Mouse (Mus musculus): ENCODE measurements around the gene Wnk2. TPM values are rescaled to one million over a fixed set of nuclear protein-coding genes. Genes with fewer than 3 reads are reported as not detected.

Gene Wnk2
- polyA plus RNA-seq, 1 experiment from 2014 or later, result 21.9 TPM

- WGBS, result 66% methylated on average over 7 of the region's 7 CpGs
- H3K9ac ChIP-seq (replicated peaks), result no peak overlapping the region
- no peak overlapping the region for H3K4me3 ChIP-seq
- ATAC-seq (replicated peaks), result no peak
- peaks cover 15% of the 10 kb centered on the region for H3K36me3 ChIP-seq
- H3K9me3 ChIP-seq, result no peaks in the 10 kb centered on the region; the same call in 1 of the 2 replicates
- peaks cover 30% of the 10 kb centered on the region for H3K4me1 ChIP-seq
- H3K27ac ChIP-seq (replicated peaks), result peak overlapping the region; percentile 45; the same call in 1 of the 2 replicates
- no peak overlapping the region for H3K4me2 ChIP-seq (replicated peaks)
- no peaks in the 10 kb centered on the region for H3K27me3 ChIP-seq
These were observed 44.6 kb downstream of the Wnk2 start for GRCm38 (mm10) chr13:49103235-49103634.

GRCm38 (mm10) chr13:49100417-49100816 is 47.4 kb downstream of the Wnk2 start:
- Histone ChIP-seq H3K4me1 (peaks cover 30% of the 10 kb centered on the region), H3K9ac (replicated peaks) (no peak overlapping the region), H3K4me3 (no peak overlapping the region), H3K27ac (replicated peaks) (peak overlapping the region; percentile 48), H3K36me3 (peaks cover 21% of the 10 kb centered on the region), H3K4me2 (replicated peaks) (no peak overlapping the region), H3K9me3 (no peaks in the 10 kb centered on the region), H3K27me3 (no peaks in the 10 kb centered on the region)
- ATAC-seq (replicated peaks), result peak; percentile 79
- WGBS, result 53% methylated on average over 1 of the region's 1 CpGs

DNA sequence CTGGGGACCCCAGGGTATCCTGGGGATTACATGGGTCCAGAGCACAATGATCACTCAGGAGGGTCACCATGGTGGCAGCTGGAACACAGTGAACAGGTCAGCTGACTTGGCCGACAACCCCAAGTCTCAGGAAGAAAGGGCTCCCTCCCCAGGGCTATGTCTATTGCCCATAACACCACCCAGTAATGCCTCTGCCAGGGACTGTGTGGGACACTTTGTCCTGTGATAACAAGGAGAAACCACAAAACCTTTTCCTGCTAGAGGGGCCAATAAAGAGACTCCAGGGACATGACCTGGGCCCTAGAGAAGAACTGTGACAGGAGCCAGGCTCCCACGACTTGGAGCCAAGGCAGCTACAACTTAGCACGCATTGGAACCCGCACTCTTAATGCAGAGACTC is 51.0 kb downstream of the Wnk2 start:
- H3K27ac ChIP-seq (replicated peaks), result no peak overlapping the region
- no peak overlapping the region for H3K4me2 ChIP-seq (replicated peaks)
- H3K9me3 ChIP-seq, result no peaks in the 10 kb centered on the region
- no peak for ATAC-seq (replicated peaks)
- WGBS, result 93% methylated on average over 4 of the region's 4 CpGs
- peaks cover 15% of the 10 kb centered on the region for H3K4me1 ChIP-seq
- no peak overlapping the region for H3K4me3 ChIP-seq
- peaks cover 36% of the 10 kb centered on the region for H3K36me3 ChIP-seq
- no peaks in the 10 kb centered on the region for H3K27me3 ChIP-seq
- H3K9ac ChIP-seq (replicated peaks), result no peak overlapping the region

DNA sequence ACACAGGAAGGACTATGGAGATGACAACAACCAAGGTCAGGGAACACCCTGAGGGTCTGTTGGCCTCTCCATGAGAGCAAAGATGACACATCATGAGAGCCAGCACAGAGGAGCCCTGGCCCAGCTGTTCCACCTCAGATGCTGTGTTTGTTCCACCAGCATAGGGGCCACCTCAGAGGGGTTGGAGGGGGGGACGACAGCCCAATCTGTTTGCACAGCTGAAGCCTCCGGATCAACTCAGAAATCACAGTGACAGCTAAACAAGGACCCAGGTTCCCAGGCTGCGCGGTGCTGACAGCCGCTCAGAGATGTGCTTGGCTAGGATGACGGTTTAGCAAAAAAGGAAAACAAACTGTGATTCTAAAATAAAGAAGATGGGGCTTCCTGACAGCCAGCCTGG is 53.1 kb downstream of the Wnk2 start:
- Histone ChIP-seq H3K9me3 (no peaks in the 10 kb centered on the region), H3K4me2 (replicated peaks) (no peak overlapping the region), H3K9ac (replicated peaks) (no peak overlapping the region), H3K27me3 (no peaks in the 10 kb centered on the region), H3K4me1 (no peaks in the 10 kb centered on the region), H3K27ac (replicated peaks) (no peak overlapping the region), H3K36me3 (peaks cover 55% of the 10 kb centered on the region), H3K4me3 (no peak overlapping the region)
- ATAC-seq (replicated peaks), result no peak
- whole genome bisulfite sequencing, result 80% methylated on average over 6 of the region's 6 CpGs

- Histone ChIP-seq H3K9me3 (no peaks in the 10 kb centered on the region), H3K4me2 (replicated peaks) (no peak overlapping the region), H3K36me3 (peaks cover 59% of the 10 kb centered on the region), H3K27me3 (no peaks in the 10 kb centered on the region), H3K27ac (replicated peaks) (no peak overlapping the region), H3K4me1 (no peaks in the 10 kb centered on the region), H3K4me3 (no peak overlapping the region), H3K9ac (replicated peaks) (no peak overlapping the region)
- 78% methylated on average over 9 of the region's 9 CpGs for WGBS
- ATAC-seq (replicated peaks), result no peak
These were observed 54.3 kb downstream of the Wnk2 start for GRCm38 (mm10) chr13:49093471-49093891.

DNA sequence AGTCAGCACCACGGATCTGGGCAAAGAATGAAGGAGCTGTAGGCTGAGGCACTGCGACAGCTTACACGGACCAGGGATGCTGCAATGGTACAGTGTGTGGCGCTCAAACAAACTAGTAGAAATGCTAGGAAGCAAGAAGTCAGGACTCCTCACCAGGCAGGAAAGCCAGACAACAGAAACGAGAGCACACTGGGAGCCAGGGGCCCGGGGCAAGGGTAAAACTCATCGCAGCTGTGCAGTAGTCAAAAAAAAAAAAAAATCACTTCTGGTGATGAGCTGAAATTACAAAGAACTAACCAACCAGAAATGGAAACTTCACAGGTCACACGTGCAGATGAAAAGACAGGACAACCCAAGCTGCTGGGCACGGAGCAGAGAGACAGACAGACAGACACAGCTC is 55.2 kb downstream of the Wnk2 start:
- ATAC-seq (replicated peaks), result no peak

DNA sequence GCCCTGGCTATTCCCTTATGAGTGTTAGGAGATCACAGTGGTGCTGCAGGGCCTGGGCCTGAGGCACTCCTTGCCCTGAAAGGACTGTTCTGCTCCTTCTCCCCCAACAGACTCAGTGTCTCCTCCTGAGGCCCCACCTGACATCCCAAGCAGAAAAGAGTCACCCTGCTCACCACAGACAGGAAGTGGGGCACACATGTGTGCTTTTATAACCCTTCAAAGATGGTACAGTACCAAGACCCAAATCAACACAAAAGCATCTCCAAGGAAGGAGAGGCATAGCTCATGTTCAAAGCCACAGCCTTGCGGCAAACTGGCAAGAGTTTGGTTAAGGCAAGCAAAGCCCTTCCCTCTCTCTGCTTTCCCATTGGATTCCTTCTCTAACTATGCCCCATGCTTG is 57.6 kb downstream of the Wnk2 start:
- no peak for ATAC-seq (replicated peaks)
- H3K36me3 ChIP-seq, result peaks cover 47% of the 10 kb centered on the region

More for the DNA sequence above, 55.2 kb downstream of the Wnk2 start:
- Histone ChIP-seq H3K27ac (replicated peaks) (no peak overlapping the region), H3K4me1 (no peaks in the 10 kb centered on the region), H3K9me3 (no peaks in the 10 kb centered on the region), H3K36me3 (peaks cover 54% of the 10 kb centered on the region), H3K4me3 (no peak overlapping the region), H3K9ac (replicated peaks) (no peak overlapping the region), H3K4me2 (replicated peaks) (no peak overlapping the region), H3K27me3 (no peaks in the 10 kb centered on the region)
- 85% methylated on average over 9 of the region's 9 CpGs for WGBS

DNA sequence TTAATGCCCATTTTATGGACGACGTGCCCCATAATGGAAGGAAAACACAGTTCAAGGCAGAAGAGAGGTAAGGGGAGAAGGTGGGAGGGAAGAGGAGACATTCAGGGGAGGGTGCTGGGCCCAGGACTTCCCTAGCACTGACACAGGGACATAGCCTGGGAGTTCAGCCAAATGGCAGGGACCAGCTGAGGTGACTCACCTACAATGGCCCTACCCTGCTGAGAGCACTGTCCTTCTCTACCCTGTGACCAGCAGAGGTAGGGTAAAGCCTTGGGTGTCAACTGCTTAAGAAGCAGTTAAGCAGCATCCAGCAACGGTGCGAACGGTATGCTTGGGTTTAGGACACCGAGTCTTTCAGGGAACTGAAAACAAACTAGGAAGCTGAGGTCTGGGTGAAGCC is 58.9 kb downstream of the Wnk2 start:
- Histone ChIP-seq H3K36me3 (peaks cover 48% of the 10 kb centered on the region), H3K4me3 (no peak overlapping the region)

More for the DNA sequence above, 57.6 kb downstream of the Wnk2 start:
- Histone ChIP-seq H3K9me3 (no peaks in the 10 kb centered on the region), H3K9ac (replicated peaks) (no peak overlapping the region), H3K4me2 (replicated peaks) (no peak overlapping the region), H3K27ac (replicated peaks) (no peak overlapping the region), H3K4me1 (no peaks in the 10 kb centered on the region), H3K4me3 (no peak overlapping the region), H3K27me3 (no peaks in the 10 kb centered on the region)
- 100% methylated on average over 1 of the region's 1 CpGs for whole genome bisulfite sequencing

DNA sequence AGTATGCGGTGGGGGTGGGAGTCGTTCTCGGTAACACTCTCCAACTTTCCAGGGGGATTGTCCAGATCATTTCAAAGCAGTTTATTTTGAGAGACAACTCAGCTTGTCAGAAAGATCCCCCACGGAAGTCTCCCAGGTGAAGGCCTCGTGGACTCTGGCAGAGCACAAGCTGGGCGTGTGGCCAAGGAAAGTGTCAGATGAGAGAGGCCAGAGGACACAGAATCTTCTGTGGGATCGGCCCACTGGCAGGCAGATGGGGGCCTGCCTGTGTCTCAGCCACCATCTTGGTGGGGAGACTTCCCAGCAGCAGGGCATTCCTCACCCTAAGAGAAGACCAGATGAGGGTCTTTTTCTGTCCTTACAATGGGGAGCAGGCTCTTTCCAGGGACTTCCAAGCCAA is 60.4 kb downstream of the Wnk2 start:
- no peak overlapping the region for H3K9ac ChIP-seq (replicated peaks)
- no peak for ATAC-seq (replicated peaks)
- peaks cover 52% of the 10 kb centered on the region for H3K36me3 ChIP-seq
- H3K4me3 ChIP-seq, result no peak overlapping the region
- no peak overlapping the region for H3K4me2 ChIP-seq (replicated peaks)
- H3K4me1 ChIP-seq, result peaks cover 3% of the 10 kb centered on the region
- H3K9me3 ChIP-seq, result no peaks in the 10 kb centered on the region
- 71% methylated on average over 7 of the region's 7 CpGs for WGBS
- no peaks in the 10 kb centered on the region for H3K27me3 ChIP-seq
- H3K27ac ChIP-seq (replicated peaks), result no peak overlapping the region

More for the DNA sequence above, 58.9 kb downstream of the Wnk2 start:
- no peaks in the 10 kb centered on the region for H3K27me3 ChIP-seq
- no peak overlapping the region for H3K9ac ChIP-seq (replicated peaks)
- no peaks in the 10 kb centered on the region for H3K9me3 ChIP-seq
- H3K27ac ChIP-seq (replicated peaks), result no peak overlapping the region
- H3K4me1 ChIP-seq, result no peaks in the 10 kb centered on the region
- H3K4me2 ChIP-seq (replicated peaks), result no peak overlapping the region
- ATAC-seq (replicated peaks), result no peak
- WGBS, result 96% methylated on average over 6 of the region's 6 CpGs

GRCm38 (mm10) chr13:49086431-49086830 is 61.4 kb downstream of the Wnk2 start:
- peaks cover 11% of the 10 kb centered on the region for H3K4me1 ChIP-seq
- peaks cover 50% of the 10 kb centered on the region for H3K36me3 ChIP-seq
- H3K4me3 ChIP-seq, result no peak overlapping the region
- no peaks in the 10 kb centered on the region for H3K9me3 ChIP-seq
- 86% methylated on average over 4 of the region's 4 CpGs for WGBS
- H3K27me3 ChIP-seq, result no peaks in the 10 kb centered on the region
- ATAC-seq (replicated peaks), result no peak
- H3K27ac ChIP-seq (replicated peaks), result no peak overlapping the region
- H3K4me2 ChIP-seq (replicated peaks), result no peak overlapping the region
- H3K9ac ChIP-seq (replicated peaks), result no peak overlapping the region

GRCm38 (mm10) chr13:49085211-49085610 is 62.6 kb downstream of the Wnk2 start:
- no peak overlapping the region for H3K4me2 ChIP-seq (replicated peaks)
- no peaks in the 10 kb centered on the region for H3K27me3 ChIP-seq
- peaks cover 11% of the 10 kb centered on the region for H3K4me1 ChIP-seq
- H3K27ac ChIP-seq (replicated peaks), result no peak overlapping the region
- no peak overlapping the region for H3K9ac ChIP-seq (replicated peaks)
- ATAC-seq (replicated peaks), result no peak
- no peaks in the 10 kb centered on the region for H3K9me3 ChIP-seq
- no peak overlapping the region for H3K4me3 ChIP-seq
- 96% methylated on average over 9 of the region's 9 CpGs for WGBS
- H3K36me3 ChIP-seq, result peaks cover 44% of the 10 kb centered on the region

DNA sequence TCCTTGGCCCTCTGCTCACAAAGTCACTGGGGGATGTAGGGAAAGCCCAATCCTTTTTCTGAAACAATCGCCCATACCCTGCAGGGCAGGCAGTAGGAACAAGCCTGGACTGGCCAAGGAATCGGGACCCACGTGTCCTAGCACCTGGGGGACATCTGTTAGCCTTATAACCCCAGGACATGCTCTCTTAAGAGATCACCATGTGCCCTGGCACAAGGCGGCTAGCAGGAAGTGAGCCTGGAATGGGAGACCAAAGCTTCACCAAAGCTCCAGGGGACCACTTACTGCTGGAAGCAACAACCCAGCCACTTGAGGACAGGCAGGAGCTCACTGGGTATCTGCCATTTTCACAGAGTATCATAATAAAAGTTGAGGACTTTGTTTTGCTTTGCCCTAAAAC is 63.0 kb downstream of the Wnk2 start:
- ATAC-seq (replicated peaks), result no peak
- Histone ChIP-seq H3K36me3 (peaks cover 44% of the 10 kb centered on the region), H3K9ac (replicated peaks) (no peak overlapping the region), H3K4me2 (replicated peaks) (no peak overlapping the region), H3K4me3 (no peak overlapping the region), H3K4me1 (peaks cover 11% of the 10 kb centered on the region), H3K27me3 (no peaks in the 10 kb centered on the region), H3K27ac (replicated peaks) (no peak overlapping the region), H3K9me3 (no peaks in the 10 kb centered on the region)
- 95% methylated on average over 4 of the region's 4 CpGs for WGBS

- Histone ChIP-seq H3K4me3 (no peak overlapping the region), H3K4me1 (peaks cover 11% of the 10 kb centered on the region), H3K36me3 (peaks cover 36% of the 10 kb centered on the region), H3K27me3 (no peaks in the 10 kb centered on the region), H3K27ac (replicated peaks) (no peak overlapping the region), H3K9me3 (no peaks in the 10 kb centered on the region), H3K9ac (replicated peaks) (no peak overlapping the region), H3K4me2 (replicated peaks) (no peak overlapping the region)
- WGBS, result 50% methylated on average over 9 of the region's 9 CpGs
- no peak for ATAC-seq (replicated peaks)
These were observed 63.9 kb downstream of the Wnk2 start for GRCm38 (mm10) chr13:49083941-49084340.

Measured in forebrain, embryonic 15.5 days (tissue).